Mouse (Mus musculus) kidney, postnatal 0 days (tissue): Measurements from ENCODE around the gene Foxq1. TPM values are rescaled to one million over a fixed set of nuclear protein-coding genes. Genes with fewer than 3 reads are reported as not detected.

Experiments used
- ATAC-seq: fragments of 200-750 bp; cut with Nextera tagmentation; replicated peaks from 2 replicates; pipeline ENCODE4 v1.8.0; 2017; ENCODE audit warnings: low read depth, moderate number of reproducible peaks, moderate TSS enrichment, moderate library complexity; ENCODE audit not compliant: low FRiP score
- DNase-seq: peaks from one replicate; pipeline ENCODE4 v3.0.0-alpha.2; 2016; ENCODE audit warnings: low spot score
- H3K27ac ChIP-seq: fragments of 300-500 bp; sonication (generic); 2 replicates; pipeline ENCODE4 v1.5.1; 2014; ENCODE audit warnings: mild to moderate bottlenecking
- H3K27me3 ChIP-seq: fragments of 300-500 bp; sonication (generic); 2 replicates; pipeline ENCODE4 v1.6.1; 2014; ENCODE audit warnings: low read length, mixed read lengths; ENCODE audit not compliant: insufficient read depth
- H3K36me3 ChIP-seq: fragments of 300-500 bp; sonication (generic); 2 replicates; pipeline ENCODE4 v1.6.1; 2014; ENCODE audit warnings: low read length, mixed read lengths; ENCODE audit not compliant: insufficient read depth
- H3K4me1 ChIP-seq: fragments of 300-500 bp; sonication (generic); replicated peaks from 2 replicates; pipeline ENCODE4 v1.6.1; 2014; ENCODE audit warnings: antibody characterized with exemption, low read length, mixed read lengths; ENCODE audit not compliant: insufficient read depth
- H3K4me2 ChIP-seq: fragments of 300-500 bp; sonication (generic); 2 replicates; pipeline ENCODE4 v1.6.1; 2014; ENCODE audit warnings: mild to moderate bottlenecking, low read length, moderate library complexity, mixed read lengths
- H3K4me3 ChIP-seq: fragments of 300-500 bp; sonication (generic); replicated peaks from 2 replicates; pipeline ENCODE4 v1.5.1; 2014; ENCODE audit warnings: low read depth, low read length
- H3K9ac ChIP-seq: fragments of 300-500 bp; sonication (generic); 2 replicates; pipeline ENCODE4 v1.6.1; 2014; ENCODE audit warnings: low read depth, low read length
- H3K9me3 ChIP-seq: fragments of 300-500 bp; sonication (generic); replicated peaks from 2 replicates; pipeline ENCODE4 v1.6.1; 2016; ENCODE audit warnings: low read length, inconsistent platforms, mixed read lengths
- CTCF ChIP-seq: IDR thresholded peaks from 2 replicates; pipeline ENCODE4 v1.5.1; 2016; ENCODE audit warnings: antibody characterized with exemption, low read depth, mild to moderate bottlenecking, moderate library complexity
- WGBS: fragments of 180-500 bp; shearing (Covaris S2); extraction: QIAGEN DNeasy Blood & Tissue Kit; methylation state at CpG from one replicate; pipeline ENCODE4 v1.1.7; 2014; 5-methylcytosine and 5-hydroxymethylcytosine counted together
- polyA plus RNA-seq: library from polyadenylated mRNA; unstranded; fragments of >200 nt; fragmentation: Nextera tagmentation; extraction: Ambion mirVana; gene quantifications from 2 replicates; pipeline ENCODE4 v1.2.1, GENCODE M21; 2015

The Foxq1 gene
- polyA plus RNA-seq, 1 experiment from 2014 or later, result 11.2 TPM

DNA sequence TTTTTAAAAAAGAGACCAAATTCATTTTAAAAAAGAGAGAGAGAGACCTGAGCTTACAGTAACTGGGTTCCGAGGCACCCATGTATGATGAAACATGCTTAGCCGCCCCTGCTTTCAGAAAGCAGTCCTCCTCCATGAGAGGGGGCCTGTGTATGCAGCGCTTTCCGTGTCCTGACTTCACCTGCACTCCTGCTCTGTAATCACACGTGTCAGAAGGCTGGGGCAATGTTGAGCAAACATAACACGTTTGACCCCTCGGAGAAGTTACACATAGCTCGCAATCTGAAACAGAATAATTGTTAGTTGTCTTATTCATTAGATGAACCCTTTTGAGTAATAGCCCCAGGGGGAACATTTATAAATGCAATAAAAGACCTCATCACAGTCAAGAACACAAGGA is 11.2 kb downstream of the Foxq1 start:
- Histone ChIP-seq H3K36me3 (no peaks in the 10 kb centered on the region), H3K4me1 (no peaks in the 10 kb centered on the region), H3K4me2 (no peak overlapping the region), H3K27ac (no peak overlapping the region), H3K9ac (no peak overlapping the region), H3K27me3 (peaks cover 13% of the 10 kb centered on the region; the same call in 1 of the 2 replicates), H3K9me3 (no peaks in the 10 kb centered on the region), H3K4me3 (no peak overlapping the region)
- DNase-seq, result no peak
- no peak for TF ChIP-seq CTCF
- 60% methylated on average over 8 of the region's 8 CpGs for WGBS
- no peak for ATAC-seq

DNA sequence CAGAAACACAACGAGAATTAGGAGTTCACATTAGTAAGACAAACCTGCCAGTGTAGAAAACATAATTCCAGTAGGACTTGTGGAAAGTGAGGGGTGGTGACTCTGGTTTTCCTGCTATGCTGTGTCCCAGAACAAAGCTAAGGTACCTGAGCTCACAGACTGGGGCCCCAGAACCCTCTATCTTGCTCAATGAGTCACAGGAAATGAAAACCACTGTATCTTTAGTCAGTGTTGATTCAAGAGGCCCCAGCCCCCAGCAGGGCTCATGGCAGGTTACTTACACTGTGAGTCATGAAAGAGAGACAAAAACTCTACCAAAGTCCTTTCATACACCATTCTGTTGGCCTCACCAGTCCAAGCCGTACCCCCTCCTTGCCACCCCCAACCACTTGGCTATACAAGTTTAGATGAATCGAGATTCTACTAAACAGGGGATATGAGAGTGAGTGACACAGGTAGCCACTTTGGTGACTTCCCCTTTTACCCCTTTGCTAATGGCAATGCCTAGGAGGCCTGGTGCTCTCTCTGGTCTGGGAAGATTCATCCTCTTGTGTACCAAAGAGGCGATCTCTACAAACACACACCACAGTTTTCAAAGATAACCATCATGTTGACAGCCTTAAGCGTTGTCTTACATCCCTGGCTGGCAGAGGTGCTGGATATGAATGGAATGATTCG is 11.8 kb downstream of the Foxq1 start:
- WGBS, result 90% methylated on average over 6 of the region's 6 CpGs
- Histone ChIP-seq H3K4me1 (no peaks in the 10 kb centered on the region), H3K4me3 (no peak overlapping the region), H3K36me3 (no peaks in the 10 kb centered on the region), H3K27ac (no peak overlapping the region), H3K27me3 (0 out of 2 replicates have a peak, but pooled peaks cover 12% of the 10 kb centered on the region), H3K9me3 (no peaks in the 10 kb centered on the region), H3K4me2 (no peak overlapping the region), H3K9ac (no peak overlapping the region)
- no peak for DNase-seq
- TF ChIP-seq CTCF, result no peak
- ATAC-seq, result no peak

DNA sequence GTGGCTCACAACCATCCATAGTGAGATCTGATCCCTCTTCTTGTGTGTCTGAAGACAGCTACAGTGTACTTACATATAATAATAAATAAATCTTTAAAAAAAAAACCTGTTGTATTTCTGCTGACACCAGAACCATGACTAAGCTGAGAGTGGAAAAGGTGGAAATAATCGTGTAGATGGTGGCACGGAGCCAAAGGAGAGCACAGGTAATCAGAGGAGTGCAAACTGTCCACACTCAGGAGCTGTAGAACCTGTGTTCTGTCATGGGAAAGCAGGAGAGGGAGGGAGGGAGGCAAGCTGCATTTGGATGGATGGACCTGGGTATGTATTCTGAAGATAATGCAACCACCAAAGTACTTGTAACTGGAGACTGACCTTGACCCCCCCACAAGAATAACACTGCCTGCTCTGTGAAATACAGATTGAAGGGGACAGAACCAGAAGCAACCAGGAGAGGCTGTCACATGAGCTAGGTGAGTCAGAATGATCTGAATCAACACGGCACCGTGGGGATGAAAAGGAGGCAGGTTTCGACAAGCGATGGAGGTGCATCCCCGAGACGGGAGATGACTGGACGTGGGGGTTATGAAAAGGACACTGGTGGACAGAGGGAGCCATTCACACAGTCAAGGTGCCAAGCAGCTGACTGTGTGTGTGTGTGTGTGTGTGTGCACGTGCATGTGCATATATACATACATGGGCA is 17.0 kb downstream of the Foxq1 start:
- no peak for ATAC-seq
- no peak for TF ChIP-seq CTCF

DNA sequence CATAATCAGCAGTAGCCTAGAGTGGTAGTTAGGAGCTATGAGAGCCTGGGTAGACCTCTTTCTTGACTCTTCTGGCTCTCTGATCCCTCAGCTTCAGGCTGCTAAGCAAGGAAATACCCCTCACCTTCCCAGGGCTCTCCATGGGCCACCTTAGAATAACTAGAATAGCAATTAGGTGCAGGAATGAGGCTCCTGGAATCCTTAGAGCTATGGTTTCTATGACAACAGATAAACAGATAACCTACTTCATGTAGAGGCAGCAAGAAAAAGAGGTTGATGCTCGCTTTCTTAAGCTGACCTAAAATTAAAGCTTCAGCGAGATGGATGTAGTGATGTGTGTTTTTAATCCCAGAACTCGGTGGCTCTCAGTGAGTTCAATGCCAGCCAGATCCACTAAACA is 18.7 kb downstream of the Foxq1 start:
- 74% methylated on average over 3 of the region's 3 CpGs for WGBS
- Histone ChIP-seq H3K27ac (no peak overlapping the region), H3K9ac (no peak overlapping the region), H3K4me3 (no peak overlapping the region), H3K9me3 (no peaks in the 10 kb centered on the region), H3K27me3 (0 out of 2 replicates have a peak, but pooled peaks cover 5% of the 10 kb centered on the region), H3K36me3 (no peaks in the 10 kb centered on the region), H3K4me1 (no peaks in the 10 kb centered on the region; the same call in 1 of the 2 replicates), H3K4me2 (no peak overlapping the region)
- TF ChIP-seq CTCF, result no peak
- no peak for DNase-seq
- no peak for ATAC-seq

More for the DNA sequence above, 17.0 kb downstream of the Foxq1 start:
- H3K4me3 ChIP-seq, result no peak overlapping the region
- 82% methylated on average over 10 of the region's 10 CpGs for WGBS
- no peaks in the 10 kb centered on the region for H3K9me3 ChIP-seq
- no peaks in the 10 kb centered on the region for H3K36me3 ChIP-seq
- H3K27ac ChIP-seq, result no peak overlapping the region
- H3K27me3 ChIP-seq, result 0 out of 2 replicates have a peak, but pooled peaks cover 5% of the 10 kb centered on the region
- no peaks in the 10 kb centered on the region; the same call in 1 of the 2 replicates for H3K4me1 ChIP-seq
- DNase-seq, result no peak
- no peak overlapping the region for H3K4me2 ChIP-seq
- no peak overlapping the region for H3K9ac ChIP-seq

DNA sequence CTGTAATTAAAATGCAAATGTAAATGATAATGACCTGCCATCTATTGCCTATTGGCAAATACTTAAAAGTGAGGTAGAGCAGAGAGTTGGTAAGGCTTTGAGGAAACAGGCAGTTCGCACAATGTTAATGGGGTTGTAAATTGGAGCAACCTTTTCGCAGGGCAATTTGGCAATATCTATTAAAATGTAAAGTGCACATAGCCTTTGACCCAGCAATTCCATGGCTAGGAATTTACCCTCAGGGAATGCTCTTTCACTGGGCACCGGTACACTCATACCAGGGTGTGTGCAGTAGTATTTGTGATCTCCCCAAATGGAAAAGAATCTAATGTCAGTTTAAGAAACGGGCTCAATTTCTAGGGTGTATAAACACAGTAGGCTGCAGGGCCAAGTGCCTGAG is 20.8 kb downstream of the Foxq1 start:
- DNase-seq, result no peak

DNA sequence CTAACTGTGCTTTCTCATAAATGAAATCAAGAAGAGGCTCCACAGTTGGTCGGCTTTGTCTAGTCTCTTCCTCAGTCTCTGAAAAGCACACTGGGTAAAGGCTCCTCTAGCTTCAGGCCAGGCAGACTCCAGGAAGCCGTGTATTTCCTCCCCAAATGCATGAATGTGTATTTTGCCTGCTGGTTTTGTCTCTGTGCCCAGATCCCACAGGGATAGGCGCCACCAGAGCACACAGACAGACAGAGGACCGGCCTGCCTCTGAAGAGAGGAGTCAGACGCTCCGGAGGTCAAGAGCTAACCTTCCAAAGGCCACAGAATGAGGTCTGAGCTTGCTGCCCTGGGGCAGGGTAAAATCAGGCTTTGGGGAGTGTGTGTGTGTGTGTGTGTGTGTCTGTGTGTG is 21.6 kb downstream of the Foxq1 start:
- H3K9ac ChIP-seq, result no peak overlapping the region
- H3K27me3 ChIP-seq, result no peaks in the 10 kb centered on the region
- H3K36me3 ChIP-seq, result no peaks in the 10 kb centered on the region
- DNase-seq (no peak), ATAC-seq (no peak)
- no peak for TF ChIP-seq CTCF
- no peak overlapping the region for H3K27ac ChIP-seq
- H3K4me3 ChIP-seq, result no peak overlapping the region
- H3K4me1 ChIP-seq, result no peaks in the 10 kb centered on the region; the same call in 1 of the 2 replicates
- no peaks in the 10 kb centered on the region for H3K9me3 ChIP-seq
- H3K4me2 ChIP-seq, result no peak overlapping the region
- 24% methylated on average over 6 of the region's 6 CpGs for WGBS

More for the DNA sequence above, 20.8 kb downstream of the Foxq1 start:
- Histone ChIP-seq H3K4me3 (no peak overlapping the region), H3K27me3 (0 out of 2 replicates have a peak, but pooled peaks cover 5% of the 10 kb centered on the region), H3K27ac (no peak overlapping the region), H3K4me1 (no peaks in the 10 kb centered on the region; the same call in 1 of the 2 replicates), H3K4me2 (no peak overlapping the region), H3K9ac (no peak overlapping the region), H3K36me3 (no peaks in the 10 kb centered on the region), H3K9me3 (no peaks in the 10 kb centered on the region)
- no peak for TF ChIP-seq CTCF
- ATAC-seq, result no peak
- 31% methylated on average over 4 of the region's 4 CpGs for WGBS
